Mouse (Mus musculus): ENCODE measurements at regions not wholly inside any gene's neighbourhood (a gene's known extent, or its start where the extent isn't known, plus 50 kb on each side); places are given as distances from the start of the nearest gene placed in this dataset.

DNA sequence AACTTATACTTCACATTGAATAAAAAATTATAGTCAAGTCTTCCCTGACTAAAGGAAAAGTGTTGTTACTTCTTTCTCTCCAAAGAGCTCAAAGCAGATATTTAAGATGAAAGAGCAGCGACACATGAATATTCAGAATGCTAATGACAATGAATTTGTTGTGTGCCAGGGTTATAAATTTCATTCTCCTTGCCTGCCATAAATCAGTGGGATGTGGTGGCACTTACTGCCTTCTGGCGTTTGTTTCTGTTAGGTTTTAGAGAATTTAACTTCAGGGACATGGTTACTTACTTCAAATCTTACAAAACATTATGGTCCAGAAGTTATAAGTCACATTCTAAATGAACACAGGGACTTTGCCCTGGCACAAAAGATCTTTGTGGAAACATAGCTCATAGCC, 380.4 kb downstream of the Samd5 start:
- Histone ChIP-seq H3K9ac (replicated peaks; ENCODE audit: low read depth, low read length) (no peak overlapping the region), H3K4me1 (ENCODE audit: control insufficient read depth, insufficient read depth, low read length) (no peaks in the 10 kb centered on the region), H3K27me3 (ENCODE audit: control insufficient read depth, insufficient read depth, low read length) (no peaks in the 10 kb centered on the region), H3K27ac (ENCODE audit: low read depth, low read length) (no peak overlapping the region), H3K36me3 (ENCODE audit: control insufficient read depth, insufficient read depth, low read length) (no peaks in the 10 kb centered on the region), H3K4me2 (ENCODE audit: low read depth, low read length) (no peak overlapping the region), H3K9me3 (ENCODE audit: control insufficient read depth, low read length) (no peaks in the 10 kb centered on the region), H3K4me3 (ENCODE audit: low read depth, low read length) (no peak overlapping the region)
- peak; percentile 23; the same call in 1 of the 2 replicates for ATAC-seq (ENCODE audit: low read depth)
- 18% methylated on average over 2 of the region's 2 CpGs for WGBS

DNA sequence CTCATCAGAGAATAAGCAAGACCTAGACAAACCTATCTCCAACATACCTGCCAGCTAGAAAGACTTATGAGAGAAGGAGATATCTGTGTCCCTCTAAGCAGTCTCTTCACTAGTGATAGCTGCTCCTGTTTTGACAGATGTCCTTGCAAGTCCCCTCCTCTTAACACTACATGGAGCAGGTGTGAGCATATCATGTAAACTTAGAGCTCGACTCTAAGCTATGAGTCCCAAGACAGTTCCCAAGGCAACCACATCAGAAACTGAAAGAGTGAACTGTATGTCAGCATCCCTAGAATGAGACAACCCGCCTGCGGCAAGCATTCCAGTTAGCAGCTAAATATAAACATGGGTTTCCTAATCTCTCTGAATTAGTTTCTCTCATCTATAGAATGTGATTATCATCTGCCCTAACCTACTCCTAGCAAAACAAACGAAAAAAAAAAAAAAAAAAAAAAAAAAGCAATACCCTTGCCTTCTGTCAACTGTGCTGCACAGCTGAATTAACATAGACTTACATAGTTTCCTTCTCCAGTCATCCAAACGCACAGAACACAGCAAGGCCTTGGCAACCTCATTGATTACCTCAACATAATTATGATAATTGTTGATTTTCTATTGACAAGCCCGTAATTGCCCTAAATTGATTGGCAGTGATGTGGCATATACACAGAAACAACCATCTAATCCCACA, 383.4 kb downstream of the Samd5 start:
- Histone ChIP-seq H3K9me3 (ENCODE audit: control insufficient read depth, low read length) (no peaks in the 10 kb centered on the region), H3K4me1 (ENCODE audit: control insufficient read depth, insufficient read depth, low read length) (no peaks in the 10 kb centered on the region), H3K4me2 (ENCODE audit: low read depth, low read length) (no peak overlapping the region), H3K4me3 (ENCODE audit: low read depth, low read length) (no peak overlapping the region), H3K27ac (ENCODE audit: low read depth, low read length) (no peak overlapping the region), H3K36me3 (ENCODE audit: control insufficient read depth, insufficient read depth, low read length) (no peaks in the 10 kb centered on the region), H3K9ac (replicated peaks; ENCODE audit: low read depth, low read length) (no peak overlapping the region), H3K27me3 (ENCODE audit: control insufficient read depth, insufficient read depth, low read length) (no peaks in the 10 kb centered on the region)
- no peak for ATAC-seq (ENCODE audit: low read depth)
- 56% methylated on average over 6 of the region's 6 CpGs for WGBS

DNA sequence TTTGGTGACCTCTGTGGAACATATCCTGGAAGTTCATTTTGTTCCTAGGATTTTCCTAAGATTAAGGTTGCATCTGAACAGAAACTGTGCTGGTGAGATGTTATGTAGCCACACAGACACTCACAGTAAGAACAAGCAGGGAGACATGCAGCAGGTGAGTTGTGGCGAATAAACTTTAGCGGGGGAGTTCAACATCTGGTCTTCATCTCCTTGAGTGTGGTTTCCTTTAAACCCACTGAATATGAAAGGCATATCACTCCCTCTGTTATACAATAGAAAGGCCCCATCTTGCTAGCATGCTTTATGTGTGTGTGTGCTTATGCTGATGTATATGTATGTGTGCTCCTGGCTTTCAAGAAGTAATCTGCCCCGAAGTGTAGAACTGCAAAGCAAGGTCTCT, 387.1 kb upstream of the Sash1 start:
- H3K9me3 ChIP-seq (ENCODE audit: control insufficient read depth, low read length) = no peaks in the 10 kb centered on the region
- ATAC-seq (ENCODE audit: low read depth) = no peak
- no peaks in the 10 kb centered on the region for H3K27me3 ChIP-seq (ENCODE audit: control insufficient read depth, insufficient read depth, low read length)
- no peak overlapping the region for H3K4me3 ChIP-seq (ENCODE audit: low read depth, low read length)
- H3K27ac ChIP-seq (ENCODE audit: low read depth, low read length) = no peak overlapping the region
- 92% methylated on average over 3 of the region's 3 CpGs for WGBS
- H3K36me3 ChIP-seq (ENCODE audit: control insufficient read depth, insufficient read depth, low read length) = no peaks in the 10 kb centered on the region
- H3K4me2 ChIP-seq (ENCODE audit: low read depth, low read length) = no peak overlapping the region
- no peak overlapping the region for H3K9ac ChIP-seq (replicated peaks; ENCODE audit: low read depth, low read length)
- H3K4me1 ChIP-seq (ENCODE audit: control insufficient read depth, insufficient read depth, low read length) = 0 out of 2 replicates have a peak, but pooled peaks cover 2% of the 10 kb centered on the region

DNA sequence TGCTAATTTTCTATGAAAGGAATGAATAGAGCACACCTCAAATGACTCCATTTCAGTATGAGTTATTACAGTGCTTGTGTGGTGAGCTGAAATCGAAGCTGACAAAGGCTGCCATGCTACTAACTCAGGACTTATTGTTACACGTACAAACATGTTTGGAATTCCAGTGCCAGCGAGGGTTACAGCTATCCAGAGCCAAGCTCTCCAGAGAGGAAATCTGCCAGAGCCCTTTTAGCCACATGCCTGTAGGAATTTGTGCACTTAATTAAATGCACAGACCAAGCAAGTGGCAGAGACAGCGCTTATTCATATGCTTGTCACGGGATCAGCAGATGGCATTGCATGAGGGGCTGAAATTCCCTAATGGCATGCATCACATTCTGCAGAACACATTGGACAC, 386.4 kb upstream of the Sash1 start:
- WGBS = 18% methylated on average over 5 of the region's 5 CpGs
- no peaks in the 10 kb centered on the region for H3K9me3 ChIP-seq (ENCODE audit: control insufficient read depth, low read length)
- no peaks in the 10 kb centered on the region for H3K27me3 ChIP-seq (ENCODE audit: control insufficient read depth, insufficient read depth, low read length)
- H3K9ac ChIP-seq (replicated peaks; ENCODE audit: low read depth, low read length) = no peak overlapping the region
- H3K36me3 ChIP-seq (ENCODE audit: control insufficient read depth, insufficient read depth, low read length) = no peaks in the 10 kb centered on the region
- 0 out of 2 replicates have a peak, but pooled peaks cover 2% of the 10 kb centered on the region for H3K4me1 ChIP-seq (ENCODE audit: control insufficient read depth, insufficient read depth, low read length)
- no peak overlapping the region for H3K4me3 ChIP-seq (ENCODE audit: low read depth, low read length)
- ATAC-seq (ENCODE audit: low read depth) = peak; percentile 78; the same call in 1 of the 2 replicates
- H3K4me2 ChIP-seq (ENCODE audit: low read depth, low read length) = peak overlapping the region; percentile 6; the same call in 1 of the 2 replicates
- H3K27ac ChIP-seq (ENCODE audit: low read depth, low read length) = peak overlapping the region; percentile 25; the same call in 1 of the 2 replicates

DNA sequence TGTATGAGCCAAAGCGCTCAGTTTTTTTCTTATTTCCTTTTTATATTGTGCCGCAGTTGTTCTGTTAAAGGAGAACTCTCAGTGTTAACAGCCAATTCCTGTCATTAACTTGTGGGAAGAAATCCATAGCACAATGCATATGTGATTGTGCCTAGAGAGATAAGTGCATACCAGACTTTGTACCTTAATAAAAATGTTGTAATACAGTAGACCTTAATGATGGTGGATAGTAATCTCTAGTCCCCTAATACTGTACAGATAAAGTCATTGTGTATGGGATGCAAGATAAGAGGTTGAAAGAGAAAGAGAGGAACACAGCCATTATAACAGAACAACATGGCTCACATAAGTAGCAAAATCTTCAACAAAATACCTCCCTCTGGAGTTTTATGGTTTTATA, 379.7 kb upstream of the Sash1 start:
- Histone ChIP-seq H3K4me1 (ENCODE audit: control insufficient read depth, insufficient read depth, low read length) (no peaks in the 10 kb centered on the region), H3K27me3 (ENCODE audit: control insufficient read depth, insufficient read depth, low read length) (no peaks in the 10 kb centered on the region), H3K36me3 (ENCODE audit: control insufficient read depth, insufficient read depth, low read length) (no peaks in the 10 kb centered on the region), H3K4me3 (ENCODE audit: low read depth, low read length) (no peak overlapping the region), H3K4me2 (ENCODE audit: low read depth, low read length) (no peak overlapping the region), H3K27ac (ENCODE audit: low read depth, low read length) (no peak overlapping the region), H3K9me3 (ENCODE audit: control insufficient read depth, low read length) (no peaks in the 10 kb centered on the region), H3K9ac (replicated peaks; ENCODE audit: low read depth, low read length) (no peak overlapping the region)
- WGBS = 96% methylated on average over 2 of the region's 2 CpGs
- no peak for ATAC-seq (ENCODE audit: low read depth)

DNA sequence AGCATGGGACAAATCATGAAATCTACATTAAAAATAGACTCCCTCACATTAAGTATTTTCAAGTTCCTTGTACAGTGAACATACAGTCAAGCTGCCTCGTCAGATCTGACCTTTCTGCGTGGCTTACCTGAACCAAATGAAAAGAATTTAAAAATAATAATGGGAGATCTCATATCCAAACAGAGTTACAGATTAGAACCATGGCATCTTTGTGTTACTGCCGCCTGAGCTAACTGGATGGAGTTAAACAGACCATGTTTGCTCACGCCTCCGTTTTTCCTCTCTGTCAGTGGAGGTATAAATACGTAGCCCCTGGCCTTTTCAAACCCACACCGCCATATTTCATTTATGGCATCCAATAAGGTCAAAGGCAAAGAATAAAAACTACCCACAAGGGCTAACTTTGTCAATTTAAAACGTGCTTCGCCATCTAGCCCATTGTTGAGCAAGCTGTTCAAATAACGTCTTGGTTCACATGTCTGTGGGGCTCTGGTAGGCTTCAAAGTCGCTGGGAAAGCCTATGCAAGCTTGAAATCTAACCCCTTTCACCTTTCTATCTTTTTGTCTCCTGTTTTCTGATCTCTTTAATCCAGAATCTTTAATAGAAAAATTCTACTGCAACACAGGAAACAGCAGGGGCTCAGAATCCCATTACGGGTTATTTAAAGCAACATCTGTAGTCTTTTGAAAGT, 378.6 kb upstream of the Sash1 start:
- no peak overlapping the region for H3K4me2 ChIP-seq (ENCODE audit: low read depth, low read length)
- H3K4me3 ChIP-seq (ENCODE audit: low read depth, low read length) = no peak overlapping the region
- H3K4me1 ChIP-seq (ENCODE audit: control insufficient read depth, insufficient read depth, low read length) = no peaks in the 10 kb centered on the region
- no peaks in the 10 kb centered on the region for H3K9me3 ChIP-seq (ENCODE audit: control insufficient read depth, low read length)
- no peaks in the 10 kb centered on the region for H3K36me3 ChIP-seq (ENCODE audit: control insufficient read depth, insufficient read depth, low read length)
- no peak for ATAC-seq (ENCODE audit: low read depth)
- H3K27me3 ChIP-seq (ENCODE audit: control insufficient read depth, insufficient read depth, low read length) = no peaks in the 10 kb centered on the region
- no peak overlapping the region for H3K9ac ChIP-seq (replicated peaks; ENCODE audit: low read depth, low read length)
- H3K27ac ChIP-seq (ENCODE audit: low read depth, low read length) = no peak overlapping the region
- 69% methylated on average over 12 of the region's 12 CpGs for WGBS

DNA sequence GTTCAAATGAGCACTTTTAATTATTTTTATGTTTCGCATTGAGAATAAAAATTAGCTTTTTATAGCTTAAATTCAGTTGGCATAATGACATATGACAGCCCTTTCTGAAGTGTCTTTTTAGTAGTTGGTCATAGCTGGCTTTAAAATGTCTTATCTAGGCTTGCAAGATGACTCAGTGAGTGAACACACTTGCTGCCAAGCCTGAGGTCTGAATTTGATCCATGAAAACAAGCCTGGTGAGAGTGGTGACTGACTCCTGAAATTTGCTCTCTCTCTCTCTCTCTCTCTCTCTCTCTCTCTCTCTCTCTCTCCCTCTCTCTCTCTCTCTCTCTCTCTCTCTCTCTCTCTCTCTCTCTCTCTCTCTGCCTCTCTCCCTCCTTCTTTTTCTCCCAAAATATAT, 372.8 kb upstream of the Sash1 start:
- no peak overlapping the region for H3K27ac ChIP-seq (ENCODE audit: low read depth, low read length)
- H3K4me2 ChIP-seq (ENCODE audit: low read depth, low read length) = no peak overlapping the region
- no peaks in the 10 kb centered on the region for H3K27me3 ChIP-seq (ENCODE audit: control insufficient read depth, insufficient read depth, low read length)
- no peak overlapping the region for H3K4me3 ChIP-seq (ENCODE audit: low read depth, low read length)
- H3K4me1 ChIP-seq (ENCODE audit: control insufficient read depth, insufficient read depth, low read length) = no peaks in the 10 kb centered on the region
- H3K9me3 ChIP-seq (ENCODE audit: control insufficient read depth, low read length) = no peaks in the 10 kb centered on the region
- ATAC-seq (ENCODE audit: low read depth) = no peak
- H3K36me3 ChIP-seq (ENCODE audit: control insufficient read depth, insufficient read depth, low read length) = no peaks in the 10 kb centered on the region
- no peak overlapping the region for H3K9ac ChIP-seq (replicated peaks; ENCODE audit: low read depth, low read length)
- WGBS = 93% methylated on average over 1 of the region's 1 CpGs

DNA sequence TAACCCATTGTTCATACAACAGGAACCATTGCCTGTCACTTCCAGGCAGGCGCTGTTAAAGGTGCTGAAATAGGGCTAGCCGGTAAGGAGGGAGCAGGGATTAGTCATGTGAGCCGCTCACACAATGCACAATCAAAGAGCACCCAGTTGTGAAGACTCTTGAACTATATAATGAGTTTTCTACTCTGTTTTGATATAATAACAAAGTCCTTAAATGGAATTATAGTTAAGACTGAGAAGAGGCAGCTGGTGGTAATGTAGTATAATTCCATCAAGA, 367.0 kb upstream of the Sash1 start:
- no peak overlapping the region for H3K9ac ChIP-seq (replicated peaks; ENCODE audit: low read depth, low read length)
- no peak overlapping the region for H3K4me2 ChIP-seq (ENCODE audit: low read depth, low read length)
- H3K36me3 ChIP-seq (ENCODE audit: control insufficient read depth, insufficient read depth, low read length) = no peaks in the 10 kb centered on the region
- no peak overlapping the region for H3K4me3 ChIP-seq (ENCODE audit: low read depth, low read length)
- 8% methylated on average over 3 of the region's 3 CpGs for WGBS
- no peak overlapping the region for H3K27ac ChIP-seq (ENCODE audit: low read depth, low read length)
- H3K27me3 ChIP-seq (ENCODE audit: control insufficient read depth, insufficient read depth, low read length) = no peaks in the 10 kb centered on the region
- peaks cover 6% of the 10 kb centered on the region; the same call in 1 of the 2 replicates for H3K4me1 ChIP-seq (ENCODE audit: control insufficient read depth, insufficient read depth, low read length)
- no peaks in the 10 kb centered on the region for H3K9me3 ChIP-seq (ENCODE audit: control insufficient read depth, low read length)
- peak; percentile 56; the same call in 1 of the 2 replicates for ATAC-seq (ENCODE audit: low read depth)

DNA sequence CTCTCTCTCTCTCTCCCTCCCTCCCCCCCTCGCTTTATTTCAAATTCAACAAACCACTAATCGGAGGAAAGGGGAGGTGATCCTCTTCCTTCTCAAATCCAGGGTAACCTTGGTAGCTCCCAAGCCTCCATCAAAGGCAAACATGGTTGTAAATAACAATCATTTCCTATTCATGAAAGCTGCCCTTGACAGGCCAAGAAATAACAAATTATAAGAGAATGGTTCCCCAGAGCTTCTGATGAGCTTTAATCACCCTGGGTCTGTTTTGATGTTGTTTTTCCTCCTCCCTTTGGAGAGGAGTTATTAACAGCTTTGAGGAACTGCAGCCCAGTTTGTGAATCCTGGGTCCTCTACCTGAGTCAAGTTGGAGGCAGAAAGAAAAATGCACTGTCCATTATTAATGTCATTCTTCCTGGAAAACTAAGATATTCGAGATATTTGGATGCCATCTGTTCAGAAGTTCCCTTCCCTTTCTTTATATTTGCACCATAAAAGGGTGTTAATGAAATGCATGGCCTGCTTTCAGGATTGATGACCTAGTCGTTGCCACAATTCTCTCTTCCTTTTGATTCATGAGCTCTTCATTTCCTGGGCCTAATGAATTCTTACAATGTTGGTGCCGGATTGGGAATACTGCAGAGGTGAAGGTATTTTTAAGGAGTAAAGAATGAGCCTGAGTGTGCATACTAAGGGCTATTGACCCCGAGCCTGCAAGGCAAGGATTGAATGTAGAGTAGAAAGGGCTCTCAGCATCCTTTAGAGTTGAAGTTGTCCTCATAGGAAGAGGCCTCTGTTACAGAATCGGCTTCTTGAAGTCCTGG, 366.5 kb upstream of the Sash1 start:
- 8% methylated on average over 7 of the region's 7 CpGs for WGBS
- ATAC-seq (ENCODE audit: low read depth) = 0 out of 2 replicates have a peak, but pooled peaks have one; percentile 17

More for the DNA sequence above, 366.5 kb upstream of the Sash1 start:
- no peaks in the 10 kb centered on the region for H3K27me3 ChIP-seq (ENCODE audit: control insufficient read depth, insufficient read depth, low read length)
- H3K9ac ChIP-seq (replicated peaks; ENCODE audit: low read depth, low read length) = no peak overlapping the region
- no peak overlapping the region for H3K4me3 ChIP-seq (ENCODE audit: low read depth, low read length)
- H3K4me2 ChIP-seq (ENCODE audit: low read depth, low read length) = no peak overlapping the region
- peaks cover 6% of the 10 kb centered on the region; the same call in 1 of the 2 replicates for H3K4me1 ChIP-seq (ENCODE audit: control insufficient read depth, insufficient read depth, low read length)
- no peaks in the 10 kb centered on the region for H3K36me3 ChIP-seq (ENCODE audit: control insufficient read depth, insufficient read depth, low read length)
- no peaks in the 10 kb centered on the region for H3K9me3 ChIP-seq (ENCODE audit: control insufficient read depth, low read length)
- H3K27ac ChIP-seq (ENCODE audit: low read depth, low read length) = no peak overlapping the region

Measured in neural tube, embryonic 14.5 days (tissue).